Mouse (Mus musculus) cerebral cortex, adult 2 months (tissue): ENCODE results near the gene Tuba1c.

ENCODE experiments used
- WGBS: fragments of 180-500 bp; shearing (Covaris S2); methylation state at CpG from one replicate; pipeline ENCODE4 v1.1.7; 2018; 5-methylcytosine and 5-hydroxymethylcytosine counted together

Tuba1c gene

GRCm38 (mm10) chr15:99029619-99030584 is at the start of gene Tuba1c:
Tuba1c (plus strand) TSS chr15:99029891.
- WGBS: 2% methylated on average over 52 of the region's 52 CpGs

GRCm38 (mm10) chr15:98980012-98980614 is 49.6 kb upstream of the Tuba1c start:
- 76% methylated on average over 7 of the region's 7 CpGs for WGBS

GRCm38 (mm10) chr15:98982100-98982499 is 47.6 kb upstream of the Tuba1c start:
- WGBS: 69% methylated on average over 6 of the region's 6 CpGs

GRCm38 (mm10) chr15:98983431-98984081 is 46.1 kb upstream of the Tuba1c start:
- 36% methylated on average over 16 of the region's 16 CpGs for WGBS

GRCm38 (mm10) chr15:98984681-98985080 is 45.0 kb upstream of the Tuba1c start:
- 25% methylated on average over 6 of the region's 6 CpGs for WGBS

GRCm38 (mm10) chr15:98985240-98985981 is 44.3 kb upstream of the Tuba1c start:
- whole genome bisulfite sequencing: 1% methylated on average over 29 of the region's 29 CpGs

- WGBS: 9% methylated on average over 12 of the region's 12 CpGs
These were observed 43.5 kb upstream of the Tuba1c start for GRCm38 (mm10) chr15:98985982-98986715.

GRCm38 (mm10) chr15:98987077-98987630 is 42.5 kb upstream of the Tuba1c start:
- WGBS: 17% methylated on average over 7 of the region's 7 CpGs

- 56% methylated on average over 8 of the region's 8 CpGs for WGBS
These were observed 42.0 kb upstream of the Tuba1c start for GRCm38 (mm10) chr15:98987661-98988181.

- WGBS: 74% methylated on average over 3 of the region's 3 CpGs
These were observed 40.9 kb upstream of the Tuba1c start for GRCm38 (mm10) chr15:98988787-98989186.

GRCm38 (mm10) chr15:98989701-98990430 is 39.8 kb upstream of the Tuba1c start:
- 25% methylated on average over 12 of the region's 12 CpGs for WGBS

- WGBS: 20% methylated on average over 15 of the region's 15 CpGs
These were observed 38.8 kb upstream of the Tuba1c start for GRCm38 (mm10) chr15:98990669-98991539.

GRCm38 (mm10) chr15:98991540-98992050 is 38.1 kb upstream of the Tuba1c start:
- WGBS: 20% methylated on average over 9 of the region's 9 CpGs

- 11% methylated on average over 17 of the region's 17 CpGs for WGBS
These were observed 37.4 kb upstream of the Tuba1c start for GRCm38 (mm10) chr15:98992086-98992912.

GRCm38 (mm10) chr15:98993093-98993793 is 36.4 kb upstream of the Tuba1c start:
- WGBS: under 1% methylated on average over 35 of the region's 35 CpGs

- 1% methylated on average over 11 of the region's 11 CpGs for WGBS
These were observed 35.8 kb upstream of the Tuba1c start for GRCm38 (mm10) chr15:98993865-98994264.

GRCm38 (mm10) chr15:98994957-98995520 is 34.7 kb upstream of the Tuba1c start:
- 80% methylated on average over 9 of the region's 9 CpGs for WGBS
